Mouse (Mus musculus): ENCODE data around the gene Samm50. TPM values are rescaled to one million over a fixed set of nuclear protein-coding genes. Genes with fewer than 3 reads are reported as not detected.
"Not testable (repeated sequence)": the region's sequence is repeated elsewhere in the genome, so short reads cannot be mapped to it uniquely, and the experiment has no call there.

Samm50 gene
- polyA plus RNA-seq (2012; rRNA removed): 15.6 and 20.4 TPM in 2 replicates

DNA sequence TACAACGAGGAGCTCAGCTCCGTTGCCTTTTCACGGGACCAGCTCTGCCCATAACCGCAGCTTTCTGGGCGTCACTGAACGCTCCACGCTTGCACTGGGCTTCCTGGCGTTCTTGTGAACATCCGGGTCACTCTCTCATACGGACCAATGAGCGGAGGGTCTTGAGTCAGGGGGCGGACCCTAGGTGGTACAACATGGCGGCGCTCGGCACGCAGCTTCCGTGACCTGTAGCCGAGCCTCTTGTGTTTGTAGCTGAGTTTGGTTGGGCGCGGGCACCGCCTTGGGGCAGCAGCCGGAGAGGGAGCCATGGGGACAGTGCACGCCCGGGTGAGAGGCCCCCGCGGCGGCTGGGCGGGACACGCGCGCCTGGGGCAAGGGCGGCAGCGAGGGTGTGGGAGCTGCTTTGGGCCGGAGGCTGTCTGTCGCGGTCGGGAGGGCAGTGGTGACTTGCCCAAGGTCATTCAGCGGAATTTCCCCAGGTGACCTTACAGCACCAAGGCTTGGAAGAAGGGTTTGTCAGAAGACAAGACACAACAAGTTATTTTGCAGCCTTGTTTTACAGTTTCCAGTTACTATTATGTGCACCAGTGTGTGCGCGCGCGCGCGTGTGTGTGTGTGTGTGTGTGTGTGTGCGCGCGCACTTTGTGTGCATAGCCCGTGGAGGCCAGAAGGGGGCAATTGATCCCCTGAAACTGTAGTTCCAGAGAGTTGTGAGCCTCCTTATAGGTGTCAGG, at the start of gene Samm50:
Samm50 (plus strand) TSS at position 184 of the 734 bp plus-strand sequence.
- WGBS: 4% methylated on average over 48 of the region's 48 CpGs
- DNase-seq (ENCODE audit: low read depth, low spot score): peak; percentile 77

DNA sequence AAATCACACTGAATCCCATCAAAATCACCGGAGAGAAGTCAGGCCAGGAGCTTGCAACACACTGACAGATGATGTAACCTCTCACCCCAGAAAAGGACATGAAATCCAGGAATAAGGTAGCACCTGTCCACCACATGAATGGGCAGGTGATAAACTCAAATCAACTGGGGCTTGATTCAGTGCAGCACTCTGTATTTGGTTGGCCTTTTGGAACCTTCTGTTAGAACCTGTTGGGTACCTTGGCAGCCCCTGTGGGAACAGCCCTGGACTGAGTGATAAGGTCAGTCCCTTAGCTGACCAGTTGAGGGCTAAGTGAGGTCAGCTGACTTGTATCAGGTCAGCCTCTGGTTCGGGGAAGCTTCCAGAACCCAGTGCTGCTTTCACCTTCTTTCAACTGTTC, 35.9 kb upstream of the Samm50 start:
- WGBS: 93% methylated on average over 2 of the region's 2 CpGs
- no peak for DNase-seq (ENCODE audit: low read depth, low spot score)

DNA sequence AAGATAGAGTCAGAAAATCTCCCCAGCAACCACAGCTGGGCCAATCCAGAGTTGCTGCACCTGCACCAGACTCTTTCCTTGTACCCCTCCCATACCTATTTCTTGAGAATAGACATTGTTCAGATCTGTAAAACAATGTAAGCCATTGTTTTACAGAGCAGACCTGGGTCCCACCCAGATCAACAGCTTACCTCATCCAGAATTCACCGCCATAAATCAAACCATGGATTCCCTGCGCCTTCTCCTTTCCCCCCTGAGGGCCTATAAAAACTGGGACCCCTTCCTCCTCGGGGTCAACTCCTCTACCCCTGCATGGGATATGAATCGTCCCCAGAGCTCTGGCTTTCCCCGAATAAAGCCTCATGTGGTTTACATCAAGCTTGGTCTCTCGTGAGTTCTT, 34.5 kb upstream of the Samm50 start:
- WGBS: 59% methylated on average over 6 of the region's 6 CpGs
- not testable (repeated sequence) for DNase-seq (ENCODE audit: low read depth, low spot score)

DNA sequence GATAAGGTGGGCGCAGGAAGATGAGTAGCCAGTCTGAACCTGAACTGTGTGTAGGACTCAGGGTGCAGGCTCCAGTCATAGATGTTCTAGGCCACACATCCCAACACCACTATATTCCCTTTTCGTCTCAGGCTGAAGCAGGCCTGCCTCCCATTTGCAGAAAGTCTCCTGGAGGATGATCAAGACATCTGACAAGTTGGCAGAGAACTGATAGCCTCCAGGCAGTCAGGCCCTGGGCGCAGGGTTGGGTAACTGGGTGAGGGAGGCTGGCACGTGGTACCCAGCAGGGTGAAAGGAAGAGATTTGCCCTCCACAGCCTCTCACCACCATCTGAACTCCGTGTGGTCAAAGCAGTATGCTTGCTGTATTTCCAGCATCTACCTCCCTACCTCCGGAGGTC, 30.2 kb upstream of the Samm50 start:
- DNase-seq (ENCODE audit: low read depth, low spot score): no peak
- whole genome bisulfite sequencing: 77% methylated on average over 6 of the region's 6 CpGs

DNA sequence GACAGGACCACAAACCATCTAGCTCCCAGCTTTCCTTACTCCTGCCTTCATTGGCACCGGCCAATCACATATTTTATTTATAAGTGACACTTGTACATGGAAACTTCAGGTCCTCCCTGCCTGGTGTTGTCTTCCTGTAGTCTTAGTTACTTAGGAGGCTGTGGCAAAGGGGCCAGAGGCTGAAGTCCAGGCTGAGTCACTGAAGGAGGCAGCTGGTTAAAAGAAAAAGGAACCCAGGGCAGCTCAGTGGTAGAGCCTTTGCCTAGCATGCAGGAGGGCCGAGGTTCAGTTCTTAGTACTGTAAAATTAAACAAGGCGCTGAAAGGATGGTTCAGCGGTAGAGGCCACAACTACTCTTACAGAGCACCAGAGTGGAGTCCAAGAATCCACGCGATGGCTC, 25.2 kb upstream of the Samm50 start:
- no peak for DNase-seq (ENCODE audit: low read depth, low spot score)
- WGBS: 64% methylated on average over 6 of the region's 6 CpGs

DNA sequence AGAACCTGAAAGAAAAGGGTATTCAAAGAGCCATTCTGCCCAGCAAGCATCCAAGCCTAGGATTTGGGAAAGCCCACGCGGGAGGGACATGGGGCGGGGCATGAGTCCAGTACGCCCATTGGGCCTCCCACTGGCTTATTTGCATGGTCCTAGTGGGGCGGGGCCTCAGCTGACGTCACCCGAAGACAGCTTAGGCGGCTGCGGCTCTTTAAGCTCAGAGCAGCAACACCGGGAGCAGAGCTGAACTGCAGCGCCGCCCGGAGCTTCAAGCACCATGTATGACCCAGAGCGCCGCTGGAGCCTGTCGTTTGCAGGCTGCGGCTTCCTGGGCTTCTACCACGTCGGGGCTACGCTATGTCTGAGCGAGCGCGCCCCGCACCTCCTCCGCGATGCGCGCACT, 24.4 kb upstream of the Samm50 start, which contains the start of gene Pnpla3:
Pnpla3 (plus strand) TSS at position 238 of the 400 bp plus-strand sequence.
- peak; percentile 47 for DNase-seq (ENCODE audit: low read depth, low spot score)
- 1% methylated on average over 28 of the region's 28 CpGs for WGBS

DNA sequence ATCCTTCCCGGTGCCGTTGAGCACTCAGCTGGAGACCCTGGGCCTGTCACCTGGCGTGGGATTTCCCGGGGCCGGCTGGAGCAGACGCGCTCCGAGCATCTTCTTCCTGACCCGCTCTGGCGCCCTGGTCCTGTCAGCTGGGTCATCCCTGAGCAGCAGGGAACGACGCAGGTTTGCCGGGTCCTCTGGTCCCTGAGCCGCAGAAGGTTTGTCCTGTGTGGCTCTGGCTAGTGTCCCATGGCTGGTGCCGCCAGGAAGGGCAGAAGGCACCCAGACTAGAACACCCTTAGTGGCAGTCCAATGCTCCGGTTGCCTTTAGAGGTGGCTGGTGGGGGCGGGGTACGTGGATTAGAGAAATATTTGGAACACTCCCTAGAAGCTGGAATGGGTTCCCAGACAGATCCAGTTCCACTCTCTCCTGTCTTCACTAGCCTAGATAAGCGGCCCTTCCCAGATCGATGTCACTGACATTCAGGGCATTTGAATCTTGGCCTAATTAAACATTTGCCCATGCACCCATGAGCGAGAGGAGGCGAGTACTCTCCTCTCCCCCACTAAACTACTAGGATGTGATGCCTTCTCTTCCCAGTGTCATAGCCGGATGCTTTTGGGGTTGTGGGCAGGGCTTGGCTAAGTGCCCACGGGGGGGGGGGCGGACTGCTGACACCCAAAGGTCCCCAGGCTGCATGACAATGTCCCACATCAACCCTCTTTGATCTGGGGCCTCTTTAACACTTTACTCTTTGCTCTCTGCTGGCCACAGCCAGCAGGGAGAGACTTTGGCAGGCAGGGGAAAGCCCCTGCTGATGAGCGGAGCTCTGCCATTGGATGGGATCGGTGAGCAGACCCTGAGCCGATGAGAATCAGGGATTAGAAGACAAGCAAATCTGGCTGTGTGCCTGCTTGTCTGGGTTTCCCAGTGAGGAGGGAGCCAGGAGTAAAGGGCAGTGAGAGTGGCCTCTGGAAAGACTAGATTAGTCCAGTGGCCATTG, 23.6 kb upstream of the Samm50 start:
- 3% methylated on average over 28 of the region's 28 CpGs for WGBS

DNA sequence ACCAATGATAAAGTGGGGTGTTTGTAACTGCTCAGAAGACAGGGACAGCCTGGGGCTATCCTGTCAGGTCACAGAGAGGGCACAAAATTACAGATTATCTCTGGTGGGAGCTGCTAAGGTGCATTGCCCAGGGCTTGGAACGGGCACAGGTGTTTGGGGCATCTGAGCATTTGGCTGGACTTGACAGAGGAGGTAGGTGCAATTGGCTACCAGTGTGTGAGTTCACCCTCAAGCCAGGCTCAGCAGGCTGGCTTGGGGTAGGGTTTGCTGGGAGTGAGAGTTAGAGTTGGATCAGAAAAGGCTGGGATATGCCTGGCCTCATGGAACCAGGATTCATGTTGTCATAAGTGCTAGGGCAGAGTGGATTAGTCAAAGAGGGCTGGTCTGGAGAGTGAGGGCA, 22.5 kb upstream of the Samm50 start:
- 88% methylated on average over 1 of the region's 1 CpGs for WGBS
- DNase-seq (ENCODE audit: low read depth, low spot score): no peak

More for the DNA sequence above, 23.6 kb upstream of the Samm50 start:
- no peak for DNase-seq (ENCODE audit: low read depth, low spot score)

DNA sequence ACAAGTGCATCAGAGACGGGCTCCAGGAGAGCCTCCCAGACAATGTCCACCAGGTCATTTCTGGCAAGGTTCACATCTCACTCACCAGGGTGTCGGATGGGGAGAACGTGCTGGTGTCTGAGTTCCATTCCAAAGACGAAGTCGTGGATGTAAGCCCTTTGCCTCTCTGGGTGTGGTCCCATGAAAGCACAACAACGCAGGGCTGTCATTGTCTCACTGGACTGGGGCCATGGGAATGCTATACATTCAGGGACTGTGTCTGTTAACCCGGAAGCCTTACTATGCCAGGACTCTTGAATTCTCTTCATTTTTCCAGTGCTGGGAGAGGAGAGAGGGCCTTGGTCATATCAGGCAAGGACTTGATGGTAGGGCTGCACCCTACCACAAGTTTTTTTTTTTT, 20.9 kb upstream of the Samm50 start:
- WGBS: 75% methylated on average over 7 of the region's 7 CpGs
- no peak for DNase-seq (ENCODE audit: low read depth, low spot score)

DNA sequence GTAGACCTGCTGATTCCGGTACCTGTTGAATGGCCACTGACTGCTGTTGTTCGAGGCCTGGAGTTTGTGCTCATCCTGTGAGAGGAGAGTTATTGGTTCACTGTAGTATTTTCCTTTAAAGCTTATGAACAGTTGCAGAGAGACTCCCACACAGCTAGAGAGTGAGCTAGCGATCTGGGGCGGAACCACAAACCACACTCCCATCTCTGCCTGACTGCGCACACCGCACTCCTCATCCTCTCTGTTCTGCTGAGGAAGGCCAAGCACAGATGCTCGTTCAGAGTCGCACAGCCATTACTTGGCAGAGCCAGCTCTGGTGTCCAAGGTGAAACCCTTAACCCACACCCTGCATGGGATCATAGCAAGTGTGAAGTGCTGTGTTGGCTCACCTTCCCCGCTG, 13.3 kb upstream of the Samm50 start:
- DNase-seq (ENCODE audit: low read depth, low spot score): no peak
- WGBS: 89% methylated on average over 9 of the region's 9 CpGs

DNA sequence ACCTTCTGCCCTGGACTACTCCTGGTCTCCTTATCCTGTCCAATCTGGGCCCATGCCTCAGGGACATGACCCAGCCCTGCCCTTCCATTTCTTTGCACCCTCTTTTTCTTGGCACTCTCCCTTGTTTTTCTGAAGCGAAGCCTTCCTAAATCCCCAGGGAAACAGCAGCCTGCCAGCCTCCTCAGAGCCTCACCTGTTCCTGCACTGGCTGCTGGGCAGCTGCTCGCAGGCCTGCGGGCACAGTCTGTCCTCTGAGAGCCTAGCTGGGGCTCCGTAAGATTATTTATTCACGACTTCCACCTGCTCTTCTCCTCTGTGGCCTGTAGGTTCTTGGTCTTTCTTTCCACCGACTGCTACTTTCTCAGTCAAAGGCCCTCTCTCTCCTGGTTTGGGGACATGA, 10.0 kb upstream of the Samm50 start:
- DNase-seq (ENCODE audit: low read depth, low spot score): no peak
- 60% methylated on average over 6 of the region's 6 CpGs for WGBS

DNA sequence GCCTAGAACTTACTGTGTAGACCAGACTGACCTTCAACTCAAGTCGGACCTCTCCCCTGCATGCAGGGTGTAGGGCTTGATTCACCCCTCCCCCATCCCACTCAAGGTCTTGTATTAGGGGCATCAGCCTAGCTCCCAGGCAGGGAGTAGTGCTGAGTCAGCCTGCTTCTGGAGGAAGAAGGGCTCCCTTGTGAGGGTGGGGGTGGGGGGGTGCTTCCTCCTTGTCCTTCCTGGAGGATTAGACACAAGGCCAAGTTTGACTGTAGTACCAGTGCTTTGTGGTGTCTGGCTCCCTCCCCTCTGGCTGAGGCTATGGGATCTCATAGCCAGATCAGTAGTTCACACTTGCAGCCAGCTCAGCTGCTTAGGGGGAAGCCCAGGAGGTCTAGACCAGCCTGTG, 8.1 kb upstream of the Samm50 start:
- no peak for DNase-seq (ENCODE audit: low read depth, low spot score)
- 31% methylated on average over 1 of the region's 1 CpGs for WGBS

DNA sequence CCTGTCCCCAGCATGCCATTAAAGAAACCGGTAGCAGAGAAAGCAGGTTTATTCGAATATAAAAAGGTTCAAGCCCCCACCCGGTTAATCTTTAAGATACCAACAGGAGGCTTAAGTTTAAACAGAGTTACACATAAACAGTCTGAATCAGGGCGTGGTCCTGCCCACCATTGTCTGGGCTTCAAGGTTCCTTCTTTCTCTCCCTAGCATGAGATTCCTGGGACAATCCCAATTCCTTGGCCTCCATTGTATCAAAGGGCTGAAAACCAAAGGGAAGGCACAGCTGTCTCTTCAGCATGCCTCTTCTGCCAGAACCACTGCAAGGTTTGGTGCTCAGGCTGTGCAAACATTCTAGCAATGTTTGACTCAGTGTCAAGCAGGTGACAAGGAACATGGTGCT, 5.8 kb upstream of the Samm50 start:
- WGBS: 38% methylated on average over 4 of the region's 4 CpGs
- DNase-seq (ENCODE audit: low read depth, low spot score): no peak

DNA sequence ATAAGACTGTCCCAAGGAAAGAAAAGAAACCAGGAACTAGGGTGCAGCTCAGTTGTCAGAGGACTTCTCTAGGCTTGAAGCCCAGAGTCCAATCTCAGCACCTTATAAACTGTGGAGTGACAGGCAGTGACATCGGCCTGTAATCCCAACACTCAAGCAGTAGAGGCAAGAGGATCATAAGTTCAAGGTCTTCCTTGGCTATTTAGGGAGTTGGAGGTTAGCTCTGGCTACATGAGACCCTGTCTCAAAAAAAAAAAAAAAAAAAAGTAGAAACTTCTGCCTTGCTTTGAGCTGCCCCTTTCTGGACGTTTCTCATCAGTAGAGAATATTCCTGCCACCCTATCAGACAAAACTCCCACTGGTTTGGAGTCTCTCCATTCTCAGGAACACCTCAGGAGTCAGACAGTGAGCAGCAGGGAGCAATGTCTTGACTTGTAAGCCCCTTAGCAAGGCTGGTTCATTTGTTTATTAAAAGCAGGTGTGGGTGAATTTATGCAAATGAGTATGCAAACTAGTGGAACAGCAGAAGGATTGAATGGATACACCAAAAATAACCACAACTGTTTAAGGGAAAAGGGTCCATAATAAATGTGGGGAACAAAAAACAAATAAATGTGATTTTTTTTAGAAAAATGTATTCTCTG, 3.0 kb upstream of the Samm50 start:
- DNase-seq (ENCODE audit: low read depth, low spot score): no peak
- 53% methylated on average over 2 of the region's 2 CpGs for WGBS

DNA sequence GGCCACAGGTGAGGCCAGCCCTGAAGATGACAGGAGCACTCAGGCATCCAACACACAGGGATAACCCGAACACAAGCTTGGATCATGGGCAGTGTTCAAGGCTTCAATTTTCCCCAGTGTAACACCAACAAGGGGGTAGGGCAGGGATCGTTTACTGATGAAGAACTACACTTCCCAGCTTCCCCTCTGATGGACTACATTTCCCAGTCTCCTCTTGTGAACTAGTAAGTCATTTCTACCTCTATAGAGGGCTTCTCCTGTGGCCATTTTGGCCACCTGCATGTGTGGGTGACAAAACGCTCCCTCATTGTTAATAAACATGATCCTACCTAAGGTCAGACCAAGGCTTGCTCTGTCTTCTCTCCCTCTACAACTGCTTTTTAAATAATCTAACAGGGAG, 2.2 kb upstream of the Samm50 start:
- DNase-seq (ENCODE audit: low read depth, low spot score): no peak
- 42% methylated on average over 3 of the region's 3 CpGs for WGBS

DNA sequence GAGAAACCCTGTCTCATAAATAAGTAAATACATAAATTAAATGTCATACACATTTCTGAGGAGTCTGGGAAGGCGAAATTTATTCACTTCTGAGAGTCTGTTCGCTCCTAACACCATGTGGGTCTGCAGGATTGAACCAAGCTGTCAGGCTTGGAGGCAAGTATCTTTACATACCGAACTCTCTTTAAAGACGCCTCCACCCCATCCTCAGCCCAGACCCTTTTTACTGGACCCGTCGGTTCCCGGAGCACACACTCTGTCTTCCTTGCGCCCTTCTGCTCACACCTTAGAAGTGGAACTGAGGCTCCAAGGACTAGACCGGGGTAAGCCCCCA, 350 bp upstream of the Samm50 start:
- 2% methylated on average over 9 of the region's 9 CpGs for WGBS
- peak; percentile 11 for DNase-seq (ENCODE audit: low read depth, low spot score)

DNA sequence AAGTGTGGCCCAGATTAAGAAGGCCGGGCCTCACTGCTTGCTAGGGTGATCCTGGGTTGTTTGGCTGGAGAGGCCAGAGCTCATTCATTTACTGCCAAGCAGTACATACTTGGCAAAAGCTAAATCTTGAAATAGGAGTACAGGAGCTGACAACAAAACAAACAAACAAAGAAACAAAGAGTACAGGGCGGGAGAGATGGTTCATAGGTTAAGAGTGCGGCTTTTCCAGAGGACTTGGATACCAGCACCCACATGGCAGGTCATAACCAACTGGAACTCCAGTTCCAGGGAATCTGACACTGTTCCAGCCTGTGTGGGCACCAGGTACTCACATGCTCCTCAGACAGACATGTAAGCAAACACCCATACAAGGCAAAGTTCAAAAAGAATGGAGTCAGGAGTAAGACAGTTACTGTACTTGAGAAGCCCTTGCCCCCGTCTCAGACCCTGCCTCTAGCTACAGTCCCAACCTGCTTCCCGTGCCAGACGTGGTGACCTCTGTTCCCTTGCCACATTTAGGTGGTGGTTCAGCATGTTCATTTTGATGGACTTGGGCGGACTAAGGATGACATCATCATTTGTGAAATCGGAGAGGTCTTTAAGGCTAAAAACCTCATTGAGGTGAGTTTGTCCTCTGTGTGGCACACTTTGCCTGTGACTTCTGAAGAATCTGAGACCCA, 4.6 kb downstream of the Samm50 start:
- WGBS: 81% methylated on average over 8 of the region's 8 CpGs
- DNase-seq (ENCODE audit: low read depth, low spot score): no peak

DNA sequence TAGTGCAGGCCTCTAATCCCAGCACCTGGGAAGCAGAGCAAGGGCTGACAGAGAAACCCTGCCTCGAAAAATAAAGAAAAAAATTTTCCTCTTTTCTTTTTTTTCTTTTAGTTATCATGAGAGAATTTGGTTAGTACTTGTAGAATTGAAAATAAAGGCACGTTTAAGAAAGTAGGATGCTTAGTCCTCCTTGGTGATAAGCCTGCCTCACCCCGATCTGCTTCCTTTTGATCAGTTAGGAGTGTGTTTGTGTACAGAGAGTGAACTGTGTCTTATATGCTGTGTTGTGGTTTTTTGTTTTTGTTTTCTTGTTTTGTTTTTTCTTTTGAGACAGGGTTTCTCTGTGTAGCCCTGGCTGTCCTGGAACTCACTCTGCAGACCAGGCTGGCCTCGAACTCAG, 15.3 kb downstream of the Samm50 start:
- WGBS: 96% methylated on average over 4 of the region's 4 CpGs
- DNase-seq (ENCODE audit: low read depth, low spot score): no peak

DNA sequence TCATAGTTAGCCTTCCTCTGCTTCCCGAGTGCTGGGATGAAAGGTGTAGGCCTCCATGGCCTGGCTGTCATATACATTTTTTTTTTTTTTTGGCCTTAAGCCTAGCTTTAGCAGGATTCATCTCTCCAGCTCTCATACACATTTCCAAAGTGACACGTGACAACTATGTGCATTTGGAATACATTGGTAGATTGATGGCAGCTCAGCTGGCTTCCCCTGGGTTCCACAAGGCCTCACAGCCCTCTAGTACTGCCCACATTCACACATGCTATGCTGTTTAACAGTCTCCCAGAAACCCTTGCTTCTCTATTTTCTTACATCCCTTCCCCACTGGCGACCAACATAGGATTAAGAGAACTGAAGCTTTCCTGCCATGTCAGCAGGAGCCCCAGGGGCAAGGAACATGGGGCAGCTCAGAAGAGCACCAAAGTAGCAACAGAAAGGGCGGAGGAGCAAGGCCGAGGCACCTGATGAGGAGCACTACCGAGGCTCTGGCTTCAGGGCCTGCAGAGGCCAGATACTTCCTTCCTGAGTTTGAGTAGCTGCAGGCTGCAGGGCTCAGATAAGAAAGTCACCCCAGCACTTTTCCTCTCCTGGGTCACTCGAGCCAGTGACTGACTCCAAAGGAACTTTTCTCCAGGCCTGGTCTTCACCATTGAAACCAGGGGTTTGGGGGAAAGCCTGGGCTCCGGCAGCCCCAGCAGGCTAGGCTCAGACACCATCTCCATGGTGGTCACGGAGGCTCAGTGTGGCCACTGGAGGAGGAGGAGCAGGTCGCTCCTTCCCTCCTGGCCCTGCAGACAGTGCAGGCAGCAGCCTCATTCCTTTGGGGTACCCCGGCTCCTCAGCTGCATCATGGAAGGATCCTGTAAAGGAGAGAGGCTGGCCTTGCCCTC, 17.7 kb downstream of the Samm50 start:
- WGBS: 75% methylated on average over 11 of the region's 11 CpGs
- no peak for DNase-seq (ENCODE audit: low read depth, low spot score)

Data from large intestine, adult 2 months (tissue).